8 mouse cellular contexts compared by ENCODE assay signal in genomic region chr6:83439119-83439767, GRCm38 (mm10). TPM values are rescaled to one million over a fixed set of nuclear protein-coding genes. Genes with fewer than 3 reads are reported as not detected.
DNase-seq lines count a peak whose midpoint lies in the region; ATAC-seq and TF ChIP-seq lines count a peak whose summit lies in the region.

No protein-coding gene starts in this region.

- peaks cover 54% of the 10 kb centered on the region for H3K4me1 ChIP-seq in heart, embryonic 11.5 days (ENCODE audit: control insufficient read depth, insufficient read depth, low read length)
- H3K4me1 ChIP-seq in heart, embryonic 16.5 days (ENCODE audit: control insufficient read depth, insufficient read depth, low read length): peaks cover 64% of the 10 kb centered on the region
- peaks cover 46% of the 10 kb centered on the region for H3K4me1 ChIP-seq in liver, postnatal 0 days (ENCODE audit: insufficient read depth)

- no peak overlapping the region for H3K4me3 ChIP-seq in heart, embryonic 11.5 days (ENCODE audit: low read depth, low read length)
- H3K4me3 ChIP-seq in heart, embryonic 16.5 days (ENCODE audit: low read length): no peak overlapping the region
- H3K4me3 ChIP-seq in liver, postnatal 0 days (ENCODE audit: low read depth, low read length): no peak overlapping the region

- no peak for TF ChIP-seq CTCF in liver, postnatal 0 days (IDR thresholded peaks at IDR 0.05; ENCODE audit: low read depth)

- no peaks in the 10 kb centered on the region for H3K9me3 ChIP-seq in heart, embryonic 11.5 days (replicated peaks; ENCODE audit: control insufficient read depth, low read length)
- H3K9me3 ChIP-seq in heart, embryonic 16.5 days (replicated peaks; ENCODE audit: control insufficient read depth, low read length): no peaks in the 10 kb centered on the region
- no peaks in the 10 kb centered on the region for H3K9me3 ChIP-seq in liver, postnatal 0 days (ENCODE audit: low read length)

- H3K36me3 ChIP-seq in heart, embryonic 11.5 days (ENCODE audit: control insufficient read depth, insufficient read depth, low read length): no peaks in the 10 kb centered on the region
- no peaks in the 10 kb centered on the region; the same call in 1 of the 2 replicates for H3K36me3 ChIP-seq in heart, embryonic 16.5 days (ENCODE audit: control insufficient read depth, insufficient read depth)
- H3K36me3 ChIP-seq in liver, postnatal 0 days (replicated peaks; ENCODE audit: insufficient read depth, low read length): peaks cover 14% of the 10 kb centered on the region; the same call in 1 of the 2 replicates

- peak overlapping the region; percentile 4; the same call in 1 of the 2 replicates for H3K4me2 ChIP-seq in heart, embryonic 11.5 days
- peak overlapping the region; percentile 87 for H3K4me2 ChIP-seq in heart, embryonic 16.5 days (ENCODE audit: low read depth, low read length)
- H3K4me2 ChIP-seq in liver, postnatal 0 days (ENCODE audit: low read depth, low read length): 0 out of 2 replicates have a peak overlapping the region, but pooled peaks have one; percentile 77

- DNase-seq in heart, postnatal 25 days (ENCODE audit: low spot score): no peak
- DNase-seq in brain, adult 2 months (ENCODE audit: low read depth, low spot score): peak; percentile 62
- DNase-seq in liver, postnatal 0 days: no peak
- DNase-seq in urinary bladder, adult 18-20 months (ENCODE audit: low spot score in 2 of 2): no peak
- no peak for DNase-seq in spleen, adult 12 weeks (ENCODE audit: low spot score)

- no peak for TF ChIP-seq EP300 in liver, postnatal 0 days (IDR thresholded peaks at IDR 0.05; ENCODE audit: low read depth)

- H3K9ac ChIP-seq in heart, embryonic 11.5 days (ENCODE audit: low read depth, low read length): peak overlapping the region; percentile 10; the same call in 1 of the 2 replicates
- peak overlapping the region; percentile 78; the same call in 1 of the 2 replicates for H3K9ac ChIP-seq in heart, embryonic 16.5 days (ENCODE audit: low read length)
- no peak overlapping the region for H3K9ac ChIP-seq in liver, postnatal 0 days (replicated peaks)

- intact Hi-C loops in heart, postnatal 25 days (cut with DNase I): no loop called here

- WGBS in heart, embryonic 11.5 days (ENCODE audit: insufficient replicate concordance): 91% methylated on average over 13 of the region's 13 CpGs
- WGBS in heart, embryonic 16.5 days: 83% methylated on average over 13 of the region's 13 CpGs
- 87% methylated on average over 13 of the region's 13 CpGs for WGBS in liver, postnatal 0 days (ENCODE audit: insufficient replicate concordance)

- no peak for ATAC-seq in heart, embryonic 11.5 days (replicated peaks; ENCODE audit: insufficient number of reproducible peaks, low FRiP score, low TSS enrichment)
- ATAC-seq in heart, embryonic 16.5 days (replicated peaks; ENCODE audit: extremely low read depth, insufficient read depth, low FRiP score): no peak
- no peak for ATAC-seq in liver, postnatal 0 days
- no peak for ATAC-seq in megakaryocyte-erythroid progenitor cell, adult 5-6 weeks (replicated peaks; ENCODE audit: low FRiP score, low TSS enrichment, poor library complexity, severe bottlenecking)

- no peak overlapping the region for H3K27ac ChIP-seq in heart, embryonic 11.5 days (ENCODE audit: low read depth, low read length)
- no peak overlapping the region for H3K27ac ChIP-seq in heart, embryonic 16.5 days (ENCODE audit: low read length)
- H3K27ac ChIP-seq in liver, postnatal 0 days (ENCODE audit: low read depth): no peak overlapping the region

- H3K27me3 ChIP-seq in heart, embryonic 11.5 days (ENCODE audit: control insufficient read depth, insufficient read depth, low read length): no peaks in the 10 kb centered on the region
- H3K27me3 ChIP-seq in heart, embryonic 16.5 days (ENCODE audit: control insufficient read depth, insufficient read depth, low read length): no peaks in the 10 kb centered on the region
- no peaks in the 10 kb centered on the region for H3K27me3 ChIP-seq in liver, postnatal 0 days (ENCODE audit: insufficient read depth, low read length)

RNA-seq across cellular contexts. Expression of gene Tet3, which starts 19.6 kb away (rescaled TPM):
- 25.0 and 30.3 TPM in 2 replicates for polyA plus RNA-seq in heart, embryonic 11.5 days (2014; fragmentation: Nextera tagmentation; extraction: Ambion mirVana)
- total RNA-seq in heart, postnatal 25 days (2021): 10 to 100 TPM; 32.6 to 40.8 TPM
- polyA plus RNA-seq in heart, embryonic 16.5 days (2015; fragmentation: Nextera tagmentation; extraction: Ambion mirVana): 29.0 and 29.3 TPM in 2 replicates
- polyA plus RNA-seq in liver, postnatal 0 days (2015; fragmentation: Nextera tagmentation; extraction: Ambion mirVana): 7.9 and 8.5 TPM in 2 replicates
- 46.9 and 55.9 TPM in 2 replicates for total RNA-seq in megakaryocyte-erythroid progenitor cell, adult 5-6 weeks (2014; fragmentation: Nextera tagmentation)
- total RNA-seq in megakaryocyte-erythroid progenitor cell, adult 5-6 weeks (2017): 12.6 and 13.5 TPM in 2 replicates

Comparison
In these comparisons a context has a peak if more than half of its experiments do, and no peak if none do; other contexts are left out.
1. H3K4me2 ChIP-seq: peak in every context shown above with its lines; median percentile 87 in heart, embryonic 16.5 days; 77 in liver, postnatal 0 days; 4 in heart, embryonic 11.5 days.